Mouse (Mus musculus) limb, embryonic 12.5 days (tissue): ENCODE measurements at regions not wholly inside any gene's neighbourhood (a gene's known extent, or its start where the extent isn't known, plus 50 kb on each side); places are given as distances from the start of the nearest gene placed in this dataset.

Experiments
- ATAC-seq: fragments of 200-750 bp; cut with Nextera tagmentation; 2 replicates; pipeline ENCODE4 v1.8.0; 2017; ENCODE audit warnings: low read depth, moderate TSS enrichment; ENCODE audit not compliant: insufficient number of reproducible peaks, insufficient read depth, low FRiP score, low TSS enrichment
- H3K27ac ChIP-seq: fragments of 300-500 bp; sonication (generic); 2 replicates; pipeline ENCODE4 v1.5.1; 2016; ENCODE audit warnings: mild to moderate bottlenecking, moderate library complexity
- H3K27me3 ChIP-seq: fragments of 300-500 bp; sonication (generic); 2 replicates; pipeline ENCODE4 v1.6.1; 2016; ENCODE audit warnings: mild to moderate bottlenecking, moderate library complexity
- H3K36me3 ChIP-seq: fragments of 300-500 bp; sonication (generic); 2 replicates; pipeline ENCODE4 v1.6.1; 2016; ENCODE audit warnings: mild to moderate bottlenecking, moderate library complexity
- H3K4me1 ChIP-seq: fragments of 300-500 bp; sonication (generic); replicated peaks from 2 replicates; pipeline ENCODE4 v1.6.1; 2016
- H3K4me2 ChIP-seq: fragments of 300-500 bp; sonication (generic); 2 replicates; pipeline ENCODE4 v1.6.1; 2016; ENCODE audit warnings: mild to moderate bottlenecking, moderate library complexity
- H3K4me3 ChIP-seq: fragments of 300-500 bp; sonication (generic); replicated peaks from 2 replicates; pipeline ENCODE4 v1.5.1; 2016; ENCODE audit warnings: mild to moderate bottlenecking
- H3K9ac ChIP-seq: fragments of 300-500 bp; sonication (generic); replicated peaks from 2 replicates; pipeline ENCODE4 v1.6.1; 2016; ENCODE audit warnings: mild to moderate bottlenecking, moderate library complexity
- H3K9me3 ChIP-seq: fragments of 300-500 bp; sonication (generic); 2 replicates; pipeline ENCODE4 v1.6.1; 2016; ENCODE audit warnings: mild to moderate bottlenecking, moderate library complexity
- WGBS: fragments of 180-500 bp; shearing (Covaris S2); methylation state at CpG from one replicate; pipeline ENCODE4 v1.1.7; 2016; 5-methylcytosine and 5-hydroxymethylcytosine counted together

GRCm38 (mm10) chr4:153561991-153562390, 79.4 kb upstream of the Ajap1 start:
- Histone ChIP-seq H3K27ac (no peak overlapping the region), H3K4me2 (no peak overlapping the region), H3K27me3 (0 out of 2 replicates have a peak, but pooled peaks cover 5% of the 10 kb centered on the region), H3K4me3 (no peak overlapping the region), H3K9ac (no peak overlapping the region), H3K9me3 (no peaks in the 10 kb centered on the region), H3K4me1 (no peaks in the 10 kb centered on the region), H3K36me3 (no peaks in the 10 kb centered on the region)
- no peak for ATAC-seq
- 96% methylated on average over 3 of the region's 3 CpGs for WGBS

- Histone ChIP-seq H3K36me3 (no peaks in the 10 kb centered on the region), H3K27me3 (no peaks in the 10 kb centered on the region), H3K27ac (no peak overlapping the region), H3K4me3 (no peak overlapping the region), H3K9me3 (no peaks in the 10 kb centered on the region), H3K4me2 (no peak overlapping the region), H3K4me1 (no peaks in the 10 kb centered on the region), H3K9ac (no peak overlapping the region)
- ATAC-seq, result no peak
- WGBS, result 35% methylated on average over 2 of the region's 2 CpGs
Observed at GRCm38 (mm10) chr4:153567329-153567973, 84.8 kb upstream of the Ajap1 start.

- H3K36me3 ChIP-seq, result no peaks in the 10 kb centered on the region
- no peaks in the 10 kb centered on the region for H3K4me1 ChIP-seq
- ATAC-seq, result no peak
- no peak overlapping the region for H3K27ac ChIP-seq
- 48% methylated on average over 9 of the region's 9 CpGs for WGBS
- H3K9ac ChIP-seq, result no peak overlapping the region
- H3K4me2 ChIP-seq, result no peak overlapping the region
- H3K4me3 ChIP-seq, result no peak overlapping the region
- no peaks in the 10 kb centered on the region for H3K9me3 ChIP-seq
- H3K27me3 ChIP-seq, result 0 out of 2 replicates have a peak, but pooled peaks cover 2% of the 10 kb centered on the region
Observed at GRCm38 (mm10) chr4:153573180-153573769, 90.7 kb upstream of the Ajap1 start.

GRCm38 (mm10) chr4:153593291-153593690, 110.7 kb upstream of the Ajap1 start:
- H3K27me3 ChIP-seq, result peaks cover 3% of the 10 kb centered on the region; the same call in 1 of the 2 replicates
- H3K4me2 ChIP-seq, result no peak overlapping the region
- no peaks in the 10 kb centered on the region for H3K9me3 ChIP-seq
- peaks cover 8% of the 10 kb centered on the region for H3K4me1 ChIP-seq
- WGBS, result 35% methylated on average over 11 of the region's 11 CpGs
- no peak overlapping the region for H3K4me3 ChIP-seq
- no peak overlapping the region for H3K27ac ChIP-seq
- ATAC-seq, result no peak
- no peaks in the 10 kb centered on the region for H3K36me3 ChIP-seq
- H3K9ac ChIP-seq, result no peak overlapping the region

- no peak overlapping the region for H3K9ac ChIP-seq
- no peak for ATAC-seq
- no peaks in the 10 kb centered on the region for H3K36me3 ChIP-seq
- 72% methylated on average over 11 of the region's 11 CpGs for WGBS
- H3K27me3 ChIP-seq, result no peaks in the 10 kb centered on the region
- no peak overlapping the region for H3K27ac ChIP-seq
- H3K9me3 ChIP-seq, result no peaks in the 10 kb centered on the region
- H3K4me1 ChIP-seq, result peaks cover 5% of the 10 kb centered on the region; the same call in 1 of the 2 replicates
- H3K4me3 ChIP-seq, result no peak overlapping the region
- H3K4me2 ChIP-seq, result no peak overlapping the region
Observed at GRCm38 (mm10) chr4:153599794-153600370, 117.3 kb upstream of the Ajap1 start.

GRCm38 (mm10) chr4:153602496-153602895, 119.9 kb upstream of the Ajap1 start:
- H3K9ac ChIP-seq, result no peak overlapping the region
- no peaks in the 10 kb centered on the region for H3K9me3 ChIP-seq
- no peak overlapping the region for H3K4me2 ChIP-seq
- H3K4me1 ChIP-seq, result peaks cover 5% of the 10 kb centered on the region; the same call in 1 of the 2 replicates
- no peak overlapping the region for H3K27ac ChIP-seq
- H3K27me3 ChIP-seq, result no peaks in the 10 kb centered on the region
- no peak overlapping the region for H3K4me3 ChIP-seq
- WGBS, result 86% methylated on average over 4 of the region's 4 CpGs
- no peak for ATAC-seq
- no peaks in the 10 kb centered on the region for H3K36me3 ChIP-seq

- Histone ChIP-seq H3K27me3 (no peaks in the 10 kb centered on the region), H3K4me2 (no peak overlapping the region), H3K9ac (no peak overlapping the region), H3K4me1 (peaks cover 5% of the 10 kb centered on the region; the same call in 1 of the 2 replicates), H3K9me3 (no peaks in the 10 kb centered on the region), H3K36me3 (no peaks in the 10 kb centered on the region), H3K4me3 (no peak overlapping the region), H3K27ac (no peak overlapping the region)
- WGBS, result 82% methylated on average over 11 of the region's 11 CpGs
- no peak for ATAC-seq
Observed at GRCm38 (mm10) chr4:153603056-153603840, 120.6 kb upstream of the Ajap1 start.

GRCm38 (mm10) chr4:153603936-153604335, 121.3 kb upstream of the Ajap1 start:
- no peak for ATAC-seq
- 86% methylated on average over 7 of the region's 7 CpGs for WGBS
- no peak overlapping the region for H3K4me3 ChIP-seq
- H3K36me3 ChIP-seq, result no peaks in the 10 kb centered on the region
- H3K27me3 ChIP-seq, result no peaks in the 10 kb centered on the region
- no peaks in the 10 kb centered on the region for H3K9me3 ChIP-seq
- H3K4me2 ChIP-seq, result no peak overlapping the region
- H3K27ac ChIP-seq, result no peak overlapping the region
- peaks cover 5% of the 10 kb centered on the region; the same call in 1 of the 2 replicates for H3K4me1 ChIP-seq
- H3K9ac ChIP-seq, result no peak overlapping the region

GRCm38 (mm10) chr4:153604695-153605485, 122.3 kb upstream of the Ajap1 start:
- Histone ChIP-seq H3K4me3 (no peak overlapping the region), H3K27ac (no peak overlapping the region), H3K9me3 (no peaks in the 10 kb centered on the region), H3K4me2 (no peak overlapping the region), H3K4me1 (peaks cover 4% of the 10 kb centered on the region; the same call in 1 of the 2 replicates), H3K9ac (no peak overlapping the region), H3K27me3 (no peaks in the 10 kb centered on the region), H3K36me3 (no peaks in the 10 kb centered on the region)
- ATAC-seq, result no peak
- 87% methylated on average over 16 of the region's 16 CpGs for WGBS

GRCm38 (mm10) chr4:153616058-153616457, 133.4 kb upstream of the Ajap1 start:
- no peak for ATAC-seq
- H3K27me3 ChIP-seq, result no peaks in the 10 kb centered on the region
- no peak overlapping the region for H3K27ac ChIP-seq
- no peak overlapping the region for H3K4me2 ChIP-seq
- no peaks in the 10 kb centered on the region for H3K36me3 ChIP-seq
- no peaks in the 10 kb centered on the region for H3K4me1 ChIP-seq
- 85% methylated on average over 8 of the region's 8 CpGs for WGBS
- peaks cover 7% of the 10 kb centered on the region; the same call in 1 of the 2 replicates for H3K9me3 ChIP-seq
- H3K9ac ChIP-seq, result no peak overlapping the region
- H3K4me3 ChIP-seq, result no peak overlapping the region
